Mouse (Mus musculus): ENCODE results near the gene Golga3. TPM values are rescaled to one million over a fixed set of nuclear protein-coding genes. Genes with fewer than 3 reads are reported as not detected.

Golga3 gene
- polyA plus RNA-seq, 1 experiment: 8.6 TPM

DNA sequence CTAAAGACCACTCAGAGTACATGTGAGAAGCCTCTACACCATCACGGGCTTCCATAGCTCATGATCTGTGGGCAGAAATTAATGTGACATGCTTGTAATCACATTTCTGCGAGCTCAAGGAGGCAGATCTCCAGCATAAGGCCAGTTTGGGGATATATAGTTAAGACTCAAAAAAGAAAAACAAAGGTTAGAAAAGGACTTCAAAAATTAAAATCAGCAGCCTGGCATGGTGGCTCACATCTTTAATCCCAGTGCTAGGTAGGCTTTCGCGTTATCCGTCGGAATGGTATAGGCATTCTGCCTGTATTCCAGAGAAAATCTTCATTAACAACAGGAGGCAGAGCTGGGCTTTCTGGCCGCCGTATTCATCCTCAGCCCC lies 53.9 kb downstream of the Golga3 start:
- Histone ChIP-seq H3K36me3 (ENCODE audit: control insufficient read depth, insufficient read depth, low read length) (no peaks in the 10 kb centered on the region; the same call in 1 of the 2 replicates), H3K4me3 (ENCODE audit: insufficient read depth, low read depth, low read length) (peak overlapping the region; percentile 98), H3K4me1 (ENCODE audit: control insufficient read depth, insufficient read depth, low read length) (no peaks in the 10 kb centered on the region), H3K27ac (ENCODE audit: insufficient read depth, low read depth, low read length) (peak overlapping the region; percentile 79), H3K27me3 (replicated peaks; ENCODE audit: control insufficient read depth, insufficient read depth, low read length) (no peaks in the 10 kb centered on the region)
- 1% methylated on average over 8 of the region's 8 CpGs for whole genome bisulfite sequencing
- no peak for TF ChIP-seq CTCF (conservative IDR thresholded peaks at IDR 0.05; ENCODE audit: insufficient read depth, insufficient read length, low read depth, low read length)
- no peak for DNase-seq

GRCm38 (mm10) chr5:110230780-110231461 lies 54.4 kb downstream of the Golga3 start, which contains the start of gene Ankle2:
Gene Ankle2, plus strand, starts transcription at chr5:110231004.
- peak within 1 kb of the TSS; percentile 79 for H3K27ac ChIP-seq (ENCODE audit: insufficient read depth, low read depth, low read length)
- no peaks in the 10 kb centered on the region for H3K27me3 ChIP-seq (replicated peaks; ENCODE audit: control insufficient read depth, insufficient read depth, low read length)
- under 1% methylated on average over 81 of the region's 81 CpGs for WGBS
- H3K36me3 ChIP-seq (ENCODE audit: control insufficient read depth, insufficient read depth, low read length): no peaks in the 10 kb centered on the region; the same call in 1 of the 2 replicates
- peak; percentile 72 for TF ChIP-seq POLR2A (IDR thresholded peaks at IDR 0.05; ENCODE audit: low read depth, low read length)
- no peak for TF ChIP-seq CTCF (conservative IDR thresholded peaks at IDR 0.05; ENCODE audit: insufficient read depth, insufficient read length, low read depth, low read length)
- H3K4me1 ChIP-seq (ENCODE audit: control insufficient read depth, insufficient read depth, low read length): no peaks in the 10 kb centered on the region
- DNase-seq: peak; percentile 95
- H3K4me3 ChIP-seq (ENCODE audit: insufficient read depth, low read depth, low read length): peak within 1 kb of the TSS; percentile 98

GRCm38 (mm10) chr5:110231638-110232037 lies 55.1 kb downstream of the Golga3 start:
- Histone ChIP-seq H3K27me3 (replicated peaks; ENCODE audit: control insufficient read depth, insufficient read depth, low read length) (no peaks in the 10 kb centered on the region), H3K27ac (ENCODE audit: insufficient read depth, low read depth, low read length) (no peak overlapping the region), H3K4me1 (ENCODE audit: control insufficient read depth, insufficient read depth, low read length) (no peaks in the 10 kb centered on the region), H3K4me3 (ENCODE audit: insufficient read depth, low read depth, low read length) (peak overlapping the region; percentile 19; the same call in 1 of the 2 replicates), H3K36me3 (ENCODE audit: control insufficient read depth, insufficient read depth, low read length) (no peaks in the 10 kb centered on the region; the same call in 1 of the 2 replicates)
- peak; percentile 7 for DNase-seq
- TF ChIP-seq CTCF (conservative IDR thresholded peaks at IDR 0.05; ENCODE audit: insufficient read depth, insufficient read length, low read depth, low read length) (no peak), POLR2A (IDR thresholded peaks at IDR 0.05; ENCODE audit: low read depth, low read length) (no peak)
- 31% methylated on average over 13 of the region's 13 CpGs for WGBS

DNA sequence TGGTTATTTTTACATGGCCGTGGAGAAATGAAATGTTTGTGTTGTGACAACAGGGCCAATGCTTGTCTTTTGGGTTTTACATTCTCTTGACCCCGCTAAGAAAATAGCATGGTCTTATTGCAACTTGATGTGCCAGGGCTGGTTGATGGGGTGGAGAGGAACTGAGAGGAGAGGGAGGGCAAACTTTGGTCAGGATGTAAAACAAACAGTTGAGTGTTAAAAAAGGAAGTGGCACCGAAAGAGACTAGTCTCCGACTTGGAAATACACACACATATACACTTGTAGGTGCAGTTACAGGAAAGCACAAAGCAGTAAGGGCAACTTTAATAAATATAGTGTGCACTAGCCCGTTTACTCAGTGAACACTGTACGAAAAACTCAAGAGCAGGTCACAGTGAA lies 55.8 kb downstream of the Golga3 start:
- no peaks in the 10 kb centered on the region for H3K4me1 ChIP-seq (ENCODE audit: control insufficient read depth, insufficient read depth, low read length)
- no peak for DNase-seq
- no peaks in the 10 kb centered on the region; the same call in 1 of the 2 replicates for H3K36me3 ChIP-seq (ENCODE audit: control insufficient read depth, insufficient read depth, low read length)
- H3K27ac ChIP-seq (ENCODE audit: insufficient read depth, low read depth, low read length): no peak overlapping the region
- TF ChIP-seq POLR2A (IDR thresholded peaks at IDR 0.05; ENCODE audit: low read depth, low read length): no peak
- no peak for TF ChIP-seq CTCF (conservative IDR thresholded peaks at IDR 0.05; ENCODE audit: insufficient read depth, insufficient read length, low read depth, low read length)
- no peaks in the 10 kb centered on the region for H3K27me3 ChIP-seq (replicated peaks; ENCODE audit: control insufficient read depth, insufficient read depth, low read length)
- 60% methylated on average over 6 of the region's 6 CpGs for WGBS
- H3K4me3 ChIP-seq (ENCODE audit: insufficient read depth, low read depth, low read length): no peak overlapping the region

GRCm38 (mm10) chr5:110244091-110244490 lies 67.6 kb downstream of the Golga3 start:
- H3K27me3 ChIP-seq (replicated peaks; ENCODE audit: control insufficient read depth, insufficient read depth, low read length): no peaks in the 10 kb centered on the region
- H3K27ac ChIP-seq (ENCODE audit: insufficient read depth, low read depth, low read length): no peak overlapping the region
- WGBS: 83% methylated on average over 2 of the region's 2 CpGs
- no peak for TF ChIP-seq CTCF (conservative IDR thresholded peaks at IDR 0.05; ENCODE audit: insufficient read depth, insufficient read length, low read depth, low read length)
- no peak for TF ChIP-seq POLR2A (IDR thresholded peaks at IDR 0.05; ENCODE audit: low read depth, low read length)
- DNase-seq: no peak
- H3K4me3 ChIP-seq (ENCODE audit: insufficient read depth, low read depth, low read length): no peak overlapping the region
- H3K4me1 ChIP-seq (ENCODE audit: control insufficient read depth, insufficient read depth, low read length): no peaks in the 10 kb centered on the region
- peaks cover 12% of the 10 kb centered on the region for H3K36me3 ChIP-seq (ENCODE audit: control insufficient read depth, insufficient read depth, low read length)

GRCm38 (mm10) chr5:110266941-110267340 lies 90.4 kb downstream of the Golga3 start:
- no peak overlapping the region for H3K4me3 ChIP-seq (ENCODE audit: insufficient read depth, low read depth, low read length)
- H3K27me3 ChIP-seq (replicated peaks; ENCODE audit: control insufficient read depth, insufficient read depth, low read length): no peaks in the 10 kb centered on the region
- WGBS: 63% methylated on average over 4 of the region's 4 CpGs
- peak; percentile 20 for DNase-seq
- H3K27ac ChIP-seq (ENCODE audit: insufficient read depth, low read depth, low read length): no peak overlapping the region
- peaks cover 2% of the 10 kb centered on the region; the same call in 1 of the 2 replicates for H3K36me3 ChIP-seq (ENCODE audit: control insufficient read depth, insufficient read depth, low read length)
- peaks cover 9% of the 10 kb centered on the region; the same call in 1 of the 2 replicates for H3K4me1 ChIP-seq (ENCODE audit: control insufficient read depth, insufficient read depth, low read length)
- TF ChIP-seq POLR2A (IDR thresholded peaks at IDR 0.05; ENCODE audit: low read depth, low read length) (no peak), CTCF (conservative IDR thresholded peaks at IDR 0.05; ENCODE audit: insufficient read depth, insufficient read length, low read depth, low read length) (no peak)

All from kidney, adult 2 months (tissue).